Mouse (Mus musculus) forebrain, embryonic 14.5 days (tissue): ENCODE data around the gene St14. TPM values are rescaled to one million over a fixed set of nuclear protein-coding genes. Genes with fewer than 3 reads are reported as not detected.
"Not testable (repeated sequence)": the region's sequence is repeated elsewhere in the genome, so short reads cannot be mapped to it uniquely, and the experiment has no call there.

Experiments used
- ATAC-seq: fragments of 200-750 bp; cut with Nextera tagmentation; 2 replicates; pipeline ENCODE4 v1.8.0; 2017; ENCODE audit warnings: mild to moderate bottlenecking, moderate library complexity
- DNase-seq: peaks from one replicate; pipeline ENCODE4 v3.0.0-alpha.2; 2015; ENCODE audit warnings: low spot score
- H3K27ac ChIP-seq: fragments of 300-500 bp; sonication (generic); 2 replicates; pipeline ENCODE4 v1.5.1; 2014; ENCODE audit warnings: low read depth, mild to moderate bottlenecking, control low read depth, low read length, moderate library complexity
- H3K27me3 ChIP-seq: fragments of 300-500 bp; sonication (generic); replicated peaks from 2 replicates; pipeline ENCODE4 v1.6.1; 2014; ENCODE audit warnings: low read length, control low read depth, mixed read lengths; ENCODE audit not compliant: control insufficient read depth, insufficient read depth
- H3K36me3 ChIP-seq: fragments of 300-500 bp; sonication (generic); 2 replicates; pipeline ENCODE4 v1.6.1; 2014; ENCODE audit warnings: low read length, control low read depth; ENCODE audit not compliant: control insufficient read depth, insufficient read depth
- H3K4me1 ChIP-seq: fragments of 300-500 bp; sonication (generic); 2 replicates; pipeline ENCODE4 v1.6.1; 2014; ENCODE audit warnings: antibody characterized with exemption, low read length, control low read depth; ENCODE audit not compliant: control insufficient read depth, insufficient read depth
- H3K4me2 ChIP-seq: fragments of 300-500 bp; sonication (generic); 2 replicates; pipeline ENCODE4 v1.6.1; 2014; ENCODE audit warnings: mild to moderate bottlenecking, control low read depth, low read length
- H3K4me3 ChIP-seq: fragments of 300-500 bp; sonication (generic); 2 replicates; pipeline ENCODE4 v1.5.1; 2014; ENCODE audit warnings: low read depth, low read length, control low read depth
- H3K9ac ChIP-seq: fragments of 300-500 bp; sonication (generic); 2 replicates; pipeline ENCODE4 v1.6.1; 2014; ENCODE audit warnings: mild to moderate bottlenecking, low read length, control low read depth, moderate library complexity
- H3K9me3 ChIP-seq: fragments of 300-500 bp; sonication (generic); replicated peaks from 2 replicates; pipeline ENCODE4 v1.6.1; 2016; ENCODE audit warnings: low read length, control low read depth, mixed read lengths; ENCODE audit not compliant: control insufficient read depth
- WGBS: fragments of 180-500 bp; shearing (Covaris S2); extraction: QIAGEN DNeasy Blood & Tissue Kit; methylation state at CpG from one replicate; pipeline ENCODE4 v1.1.7; 2014; 5-methylcytosine and 5-hydroxymethylcytosine counted together
- polyA plus RNA-seq: library from polyadenylated mRNA; unstranded; fragments of >200 nt; fragmentation: Nextera tagmentation; extraction: Ambion mirVana; gene quantifications from 2 replicates; pipeline ENCODE4 v1.2.1, GENCODE M21; 2014

Gene St14
- polyA plus RNA-seq = 0.18 and 0.27 TPM in 2 replicates

DNA sequence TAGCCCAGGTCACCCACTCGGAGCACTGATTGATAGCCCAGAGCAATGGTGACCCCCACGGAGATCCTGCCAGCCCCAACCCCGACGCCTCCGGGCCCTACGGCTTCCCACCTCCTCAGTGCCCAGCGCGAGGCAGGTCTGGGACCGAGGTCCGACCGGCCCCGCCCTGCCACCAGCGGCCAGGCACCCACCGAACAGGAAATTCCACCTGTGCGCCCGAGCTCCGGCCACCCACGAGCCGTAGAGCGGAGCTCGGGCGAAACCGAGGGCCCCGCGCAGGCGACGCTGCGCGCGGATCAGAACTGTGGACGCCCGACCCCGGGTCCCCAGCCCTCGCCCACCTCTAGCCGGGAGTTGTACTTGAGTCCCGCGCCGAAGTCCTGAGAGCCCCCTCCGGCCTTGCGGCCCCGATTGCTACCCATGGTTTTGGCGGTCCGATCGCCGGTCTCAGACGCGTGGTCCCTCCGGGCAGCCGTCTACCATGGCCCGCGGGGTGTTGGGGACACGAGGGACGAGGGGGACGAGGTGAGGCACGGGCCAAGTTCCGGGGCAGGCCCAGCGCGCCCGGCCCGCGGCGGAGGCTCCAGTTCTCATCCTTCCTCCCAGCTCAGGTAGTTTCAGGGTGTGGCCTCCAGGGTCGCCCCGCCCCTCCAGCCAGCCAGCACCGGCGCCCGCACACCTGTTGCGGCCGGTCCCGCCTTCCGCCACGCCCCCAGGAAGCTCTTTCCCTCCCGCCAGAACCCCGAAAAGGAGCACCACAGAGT is at the start of gene St14:
TSS of gene St14 (minus strand) at position 649 of the 764 bp plus-strand sequence.
- peaks cover 39% of the 10 kb centered on the region for H3K27me3 ChIP-seq
- no peak for DNase-seq

DNA sequence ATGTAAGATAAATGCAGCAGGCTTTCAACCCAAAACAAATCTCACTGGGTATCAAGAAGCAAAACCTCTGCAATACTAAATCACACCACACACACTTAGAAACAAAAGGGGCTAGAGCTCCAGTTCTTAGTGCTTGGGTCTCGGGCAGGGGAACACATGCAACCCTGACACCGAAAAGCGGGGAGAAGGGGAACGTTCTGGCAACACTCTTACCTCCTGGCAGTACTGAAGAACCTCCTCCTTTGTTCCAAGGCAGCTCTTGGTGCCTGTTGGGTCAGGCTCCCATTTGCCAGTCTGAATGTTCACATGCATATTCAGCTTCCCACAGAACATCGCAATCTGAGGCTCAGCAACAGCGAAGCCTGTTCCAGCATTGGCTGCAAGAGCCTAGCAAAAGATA is 46.0 kb upstream of the St14 start:
- Histone ChIP-seq H3K27ac (0 out of 2 replicates have a peak overlapping the region, but pooled peaks have one; percentile 17), H3K4me3 (no peak overlapping the region), H3K9me3 (no peaks in the 10 kb centered on the region), H3K4me1 (peaks cover 14% of the 10 kb centered on the region), H3K4me2 (no peak overlapping the region), H3K27me3 (no peaks in the 10 kb centered on the region), H3K9ac (no peak overlapping the region), H3K36me3 (0 out of 2 replicates have a peak, but pooled peaks cover 3% of the 10 kb centered on the region)
- WGBS = 80% methylated on average over 6 of the region's 6 CpGs
- DNase-seq = no peak
- ATAC-seq = no peak

More for the DNA sequence above, at the start of gene St14:
- peak within 1 kb of the TSS; percentile 83 for H3K4me2 ChIP-seq
- H3K27ac ChIP-seq = no peak within 1 kb of the TSS
- under 1% methylated on average over 69 of the region's 74 CpGs for WGBS
- peaks cover 6% of the 10 kb centered on the region for H3K4me1 ChIP-seq
- ATAC-seq = peak; percentile 42; the same call in 1 of the 2 replicates
- H3K9me3 ChIP-seq = no peaks in the 10 kb centered on the region
- peak within 1 kb of the TSS; percentile 36 for H3K4me3 ChIP-seq
- peak within 1 kb of the TSS; percentile 49 for H3K9ac ChIP-seq
- no peaks in the 10 kb centered on the region for H3K36me3 ChIP-seq

DNA sequence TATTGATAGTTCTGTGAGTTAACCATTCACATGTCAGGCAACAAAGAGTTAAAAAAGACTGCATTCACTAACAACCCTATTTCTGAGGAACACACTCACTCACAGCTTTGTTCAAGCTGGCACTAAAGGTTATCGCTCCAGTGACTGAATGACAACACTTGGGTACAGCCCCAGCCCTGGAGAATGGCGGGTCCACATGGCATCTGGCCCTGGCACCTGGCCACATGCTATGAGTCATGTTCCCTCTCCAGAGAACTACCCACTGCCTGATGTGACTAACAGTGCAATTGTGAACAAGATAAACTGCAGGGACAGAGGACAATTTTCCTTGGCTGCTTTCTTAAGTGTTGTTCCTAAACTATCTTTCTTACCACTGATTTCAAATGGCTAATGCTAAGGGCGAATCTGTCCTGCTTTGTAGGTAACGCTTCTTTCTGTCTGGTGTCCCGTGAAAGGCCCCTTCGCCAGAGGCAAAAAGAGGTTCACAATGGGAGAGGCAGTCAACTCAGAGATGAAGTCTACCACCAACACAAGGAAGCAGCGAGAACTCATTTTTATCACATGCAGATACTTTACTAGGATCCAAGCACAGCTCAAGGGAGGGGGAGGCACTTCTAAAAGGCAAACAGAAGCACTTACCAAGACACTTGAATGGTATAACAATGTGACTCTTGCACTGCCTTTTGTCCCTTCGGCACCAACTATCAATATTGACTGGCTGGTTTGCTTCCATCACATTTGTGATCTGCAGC is 44.9 kb upstream of the St14 start:
- Histone ChIP-seq H3K9ac (no peak overlapping the region), H3K4me2 (no peak overlapping the region), H3K4me1 (peaks cover 14% of the 10 kb centered on the region), H3K36me3 (peaks cover 5% of the 10 kb centered on the region), H3K27ac (peak overlapping the region; percentile 31), H3K9me3 (no peaks in the 10 kb centered on the region), H3K27me3 (no peaks in the 10 kb centered on the region), H3K4me3 (no peak overlapping the region)
- DNase-seq (peak; percentile 88), ATAC-seq (peak; percentile 92)
- WGBS = 42% methylated on average over 8 of the region's 8 CpGs

DNA sequence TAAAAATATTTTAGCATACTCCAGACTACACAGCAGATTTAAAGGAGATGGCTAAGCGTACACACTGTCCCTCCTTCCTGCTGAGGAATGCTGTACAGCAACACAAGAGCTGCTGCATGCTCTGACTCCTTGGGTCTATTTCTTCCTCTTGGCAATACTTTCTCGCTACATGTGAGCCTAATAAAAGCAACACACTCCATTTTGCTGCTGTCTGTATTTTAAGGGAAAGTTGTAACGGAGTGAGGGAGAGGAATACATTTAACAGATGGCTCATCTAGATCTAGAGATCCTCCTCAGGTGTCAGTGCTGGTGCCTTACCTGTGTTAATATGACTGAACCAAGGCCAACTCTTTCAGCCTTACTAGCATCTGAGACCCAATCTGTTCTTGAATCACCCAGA is 44.3 kb upstream of the St14 start:
- Histone ChIP-seq H3K36me3 (peaks cover 10% of the 10 kb centered on the region), H3K27ac (peak overlapping the region; percentile 31), H3K9me3 (no peaks in the 10 kb centered on the region), H3K4me3 (no peak overlapping the region), H3K27me3 (no peaks in the 10 kb centered on the region), H3K9ac (no peak overlapping the region), H3K4me2 (no peak overlapping the region), H3K4me1 (peaks cover 14% of the 10 kb centered on the region)
- DNase-seq (no peak), ATAC-seq (peak; percentile 47; the same call in 1 of the 2 replicates)
- WGBS = 52% methylated on average over 3 of the region's 3 CpGs

DNA sequence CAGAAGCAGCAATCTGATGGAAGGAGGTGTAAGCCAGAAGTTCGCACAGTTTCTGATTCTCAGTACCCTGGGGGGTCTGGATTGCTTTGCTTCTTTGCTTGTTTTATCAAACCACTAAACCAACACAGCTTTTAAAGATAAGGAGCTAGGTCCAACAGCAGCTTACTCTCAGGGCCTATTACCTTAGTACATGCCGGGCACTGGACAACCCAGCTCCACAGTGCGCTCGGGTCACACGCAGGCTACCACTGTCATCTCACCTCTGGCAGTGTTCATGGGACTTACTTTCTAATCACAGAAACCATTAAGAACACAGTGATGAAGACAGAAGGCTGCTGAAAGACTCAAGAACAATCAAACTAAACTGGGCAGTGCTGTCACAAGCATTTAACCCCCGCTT is 43.7 kb upstream of the St14 start:
- H3K4me1 ChIP-seq = peaks cover 14% of the 10 kb centered on the region
- H3K27ac ChIP-seq = no peak overlapping the region
- no peak overlapping the region for H3K9ac ChIP-seq
- 70% methylated on average over 6 of the region's 6 CpGs for WGBS
- H3K4me3 ChIP-seq = no peak overlapping the region
- no peak overlapping the region for H3K4me2 ChIP-seq
- H3K36me3 ChIP-seq = peaks cover 10% of the 10 kb centered on the region
- DNase-seq (no peak), ATAC-seq (no peak)
- no peaks in the 10 kb centered on the region for H3K27me3 ChIP-seq
- H3K9me3 ChIP-seq = no peaks in the 10 kb centered on the region

DNA sequence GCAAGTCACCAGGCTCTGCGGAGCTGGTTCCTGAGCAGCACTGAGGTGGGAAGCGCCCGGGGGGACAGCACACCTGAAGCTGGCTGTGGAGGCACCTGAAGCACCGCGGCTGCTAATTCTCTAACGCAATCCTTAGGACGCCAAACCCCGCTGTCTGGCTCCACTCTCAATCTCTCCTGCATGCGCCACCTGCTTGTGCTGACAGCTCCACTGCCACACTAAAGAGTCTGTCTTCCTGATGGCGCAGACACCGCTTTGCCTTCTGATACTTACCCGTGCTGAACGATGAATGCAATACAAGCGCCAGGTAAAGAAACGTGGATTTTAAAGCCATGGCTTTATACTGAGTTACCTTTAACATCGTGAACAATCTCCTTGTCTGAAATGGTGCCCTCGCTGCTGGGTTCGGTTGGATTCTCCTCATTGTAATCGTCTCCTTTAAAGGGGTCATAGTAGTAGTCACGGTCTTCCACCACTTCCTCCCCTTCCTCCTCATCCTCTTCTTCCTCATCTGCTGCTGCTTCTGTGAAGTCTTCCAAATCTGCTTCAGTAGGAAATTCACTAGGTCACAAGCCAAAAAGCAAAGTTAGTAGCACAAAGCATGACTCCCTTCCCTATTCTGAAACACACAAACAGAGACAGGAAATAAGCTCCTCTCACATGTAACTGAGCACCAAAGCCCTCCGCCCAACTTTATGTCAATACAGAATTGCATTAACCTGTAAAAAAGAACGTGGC is 36.9 kb upstream of the St14 start:
- Histone ChIP-seq H3K4me1 (no peaks in the 10 kb centered on the region), H3K4me2 (no peak overlapping the region), H3K4me3 (no peak overlapping the region), H3K27ac (no peak overlapping the region), H3K9me3 (no peaks in the 10 kb centered on the region), H3K36me3 (peaks cover 50% of the 10 kb centered on the region), H3K27me3 (no peaks in the 10 kb centered on the region), H3K9ac (no peak overlapping the region)
- no peak for DNase-seq
- ATAC-seq = no peak
- WGBS = 94% methylated on average over 22 of the region's 22 CpGs

DNA sequence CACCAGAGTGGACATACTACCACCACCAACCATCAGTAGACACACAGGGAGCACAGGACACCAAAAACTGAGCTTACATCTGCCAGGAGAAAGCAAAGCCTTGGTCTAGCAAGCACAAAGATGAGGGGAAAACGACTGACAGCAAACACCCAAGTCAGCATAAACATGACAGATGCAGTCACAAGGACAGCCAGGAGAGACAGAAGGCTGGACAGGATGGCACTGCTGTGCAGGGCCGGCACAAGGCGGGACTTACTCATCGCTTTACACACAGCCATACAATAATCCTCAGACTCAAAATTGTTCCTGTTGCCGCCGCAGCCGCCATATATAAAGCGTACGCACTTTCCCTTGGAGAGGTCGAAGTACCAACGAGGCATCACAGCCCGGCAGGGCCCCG is 35.7 kb upstream of the St14 start:
- Histone ChIP-seq H3K9ac (no peak overlapping the region), H3K4me1 (no peaks in the 10 kb centered on the region), H3K36me3 (peaks cover 58% of the 10 kb centered on the region), H3K4me3 (no peak overlapping the region), H3K27ac (no peak overlapping the region), H3K4me2 (no peak overlapping the region), H3K27me3 (no peaks in the 10 kb centered on the region), H3K9me3 (no peaks in the 10 kb centered on the region)
- DNase-seq (no peak), ATAC-seq (no peak)
- WGBS = 95% methylated on average over 13 of the region's 13 CpGs

DNA sequence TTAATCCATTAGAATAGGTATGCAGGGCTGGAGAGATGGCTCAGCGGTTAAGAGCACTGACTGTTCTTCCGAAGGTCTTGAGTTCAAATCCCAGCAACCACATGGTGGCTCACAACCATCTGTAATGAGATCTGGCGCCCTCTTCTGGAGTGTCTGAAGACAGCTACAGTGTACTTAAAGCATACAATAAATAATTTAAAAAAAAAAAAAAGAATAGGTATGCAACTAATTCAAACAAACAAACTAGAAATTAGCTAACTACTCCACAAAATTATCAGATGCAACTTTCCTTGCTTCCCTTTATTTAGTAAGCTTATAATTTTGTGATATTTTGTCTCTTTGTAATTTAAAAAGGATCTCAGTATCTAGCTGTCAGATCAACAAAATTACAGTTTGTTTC is 33.9 kb upstream of the St14 start:
- WGBS = 82% methylated on average over 3 of the region's 3 CpGs

More for the DNA sequence above, 33.9 kb upstream of the St14 start:
- H3K4me2 ChIP-seq, ATAC-seq, H3K9ac ChIP-seq, H3K9me3 ChIP-seq, H3K4me1 ChIP-seq, DNase-seq, H3K4me3 ChIP-seq, H3K27me3 ChIP-seq, H3K27ac ChIP-seq: not testable (repeated sequence)
- H3K36me3 ChIP-seq = peaks cover 64% of the 10 kb centered on the region
